Mouse (Mus musculus) thymus, postnatal 14 days (tissue): ENCODE measurements around the gene Itga1.

Experiments used
- DNase-seq: peaks from one replicate; pipeline ENCODE4 v3.0.0; 2021

The Itga1 gene

DNA sequence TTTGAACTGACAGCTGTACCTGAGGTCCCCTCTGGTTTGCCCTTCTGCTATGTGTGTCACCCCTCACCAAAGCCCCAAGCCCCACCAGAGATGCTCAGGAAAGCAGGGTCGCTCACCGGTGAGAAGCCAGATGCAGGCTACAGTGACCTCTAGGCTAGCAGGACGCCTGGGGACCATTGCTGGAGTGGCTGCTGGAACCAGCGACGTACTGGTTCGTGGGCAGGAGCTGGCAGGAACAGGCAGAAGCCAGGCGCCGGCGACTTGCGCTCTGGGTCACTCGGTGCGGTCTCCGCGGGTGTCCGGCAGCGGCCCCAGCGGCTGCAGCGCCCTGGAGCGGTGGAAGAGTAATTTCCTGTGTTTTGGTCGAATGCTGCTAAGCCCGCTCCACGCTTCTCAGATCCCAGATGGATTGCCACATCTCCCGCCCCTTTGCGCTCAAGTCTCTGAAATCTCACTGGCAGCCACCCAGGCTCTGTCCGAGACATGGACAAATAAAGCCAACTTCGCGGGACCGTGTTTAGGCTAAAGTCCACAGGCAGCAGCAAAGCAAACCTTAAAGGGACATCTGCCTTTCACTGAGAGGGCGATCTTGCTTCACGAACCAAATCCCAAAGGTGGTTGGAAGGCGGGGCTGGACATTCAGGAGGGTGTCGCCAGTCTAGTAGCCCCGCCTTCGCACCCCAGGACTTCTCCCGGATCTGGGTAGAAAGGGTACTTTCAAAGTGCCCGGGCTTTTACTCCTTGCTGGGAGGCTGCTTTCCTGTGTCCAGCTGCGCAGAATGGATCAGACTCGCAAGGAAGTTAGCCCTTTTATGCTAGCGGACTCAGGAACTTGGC lies at the start of gene Itga1, which contains the start of gene Gm49395:
Gene Itga1 (minus strand): TSS at position 610 of the 837 bp plus-strand sequence.
Gene Gm49395 (minus strand): TSS at position 567 of the 837 bp plus-strand sequence.
- no peak for DNase-seq

DNA sequence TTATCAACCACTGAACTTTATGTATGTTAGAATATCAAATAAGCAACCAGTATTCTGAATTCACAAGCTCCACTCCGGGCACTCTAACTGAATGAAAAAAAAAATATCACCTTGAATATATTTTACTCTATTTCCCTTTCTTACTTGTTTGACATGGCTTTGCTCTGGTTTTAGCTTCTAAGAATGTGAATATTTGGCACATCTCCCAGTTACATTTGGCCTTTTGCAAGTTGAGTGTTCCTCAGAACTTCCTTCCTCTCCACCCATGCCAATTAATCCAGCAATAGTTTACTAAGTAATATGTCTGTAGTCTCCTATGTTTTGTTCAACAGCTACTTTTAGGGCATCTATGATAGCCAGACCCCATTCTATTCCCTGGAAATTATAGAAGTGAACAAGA lies 48.8 kb upstream of the Itga1 start:
- no peak for DNase-seq

DNA sequence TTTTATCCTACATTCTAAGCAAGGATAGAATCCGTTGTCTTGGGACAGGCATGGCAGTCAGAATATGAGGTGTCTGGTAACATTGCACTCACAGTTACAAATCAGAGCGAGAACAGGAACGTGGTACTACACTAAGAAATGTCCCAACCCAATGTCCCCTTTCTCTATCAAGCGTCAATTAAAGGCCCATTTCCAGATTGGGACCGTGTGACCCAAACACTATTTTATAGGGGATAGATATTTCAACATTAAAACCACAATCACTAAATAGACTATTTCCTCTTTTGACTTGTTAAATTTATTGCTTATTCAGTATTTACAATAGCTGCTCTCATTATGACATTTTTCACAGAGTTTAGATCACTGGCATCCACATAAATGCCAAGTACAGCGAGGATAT lies 48.1 kb upstream of the Itga1 start:
- DNase-seq = no peak

DNA sequence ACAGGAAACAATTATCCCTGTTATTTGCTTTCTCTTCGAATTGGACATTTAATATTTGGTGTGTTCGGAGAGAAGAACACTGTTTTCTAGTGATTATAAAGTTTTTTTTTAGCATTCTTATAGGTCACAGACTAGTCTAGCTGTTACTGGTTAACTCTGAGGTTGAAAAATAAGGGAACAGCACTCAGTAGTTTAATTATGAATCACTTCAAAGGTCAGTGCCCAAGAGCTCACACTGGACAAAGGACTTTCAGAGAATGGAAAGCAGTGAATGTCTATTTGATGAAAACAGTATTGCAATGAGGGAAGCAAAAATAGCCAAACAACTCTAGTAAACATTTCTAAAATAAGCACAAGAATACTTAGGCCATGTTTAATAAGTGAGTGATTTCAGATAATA lies 41.8 kb upstream of the Itga1 start:
- no peak for DNase-seq

DNA sequence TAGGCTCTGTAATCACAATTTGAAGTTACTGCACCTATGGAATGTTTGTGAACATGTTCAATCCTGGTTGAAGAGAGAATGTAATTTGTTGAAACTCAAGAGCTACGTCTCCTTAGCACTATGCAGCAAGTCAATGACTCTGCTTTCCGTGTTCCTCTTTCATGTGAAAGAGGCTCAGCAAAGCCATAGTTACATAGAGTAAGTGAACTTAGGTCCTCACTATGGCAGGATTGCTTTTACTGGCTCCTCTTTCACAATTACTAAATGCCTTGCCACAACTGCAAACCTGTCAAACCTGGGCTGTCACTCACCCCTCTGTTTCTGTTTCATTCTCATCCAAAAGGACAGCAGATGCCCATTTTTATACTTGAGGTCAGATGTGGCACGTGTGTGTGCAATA lies 40.3 kb upstream of the Itga1 start:
- DNase-seq = no peak

DNA sequence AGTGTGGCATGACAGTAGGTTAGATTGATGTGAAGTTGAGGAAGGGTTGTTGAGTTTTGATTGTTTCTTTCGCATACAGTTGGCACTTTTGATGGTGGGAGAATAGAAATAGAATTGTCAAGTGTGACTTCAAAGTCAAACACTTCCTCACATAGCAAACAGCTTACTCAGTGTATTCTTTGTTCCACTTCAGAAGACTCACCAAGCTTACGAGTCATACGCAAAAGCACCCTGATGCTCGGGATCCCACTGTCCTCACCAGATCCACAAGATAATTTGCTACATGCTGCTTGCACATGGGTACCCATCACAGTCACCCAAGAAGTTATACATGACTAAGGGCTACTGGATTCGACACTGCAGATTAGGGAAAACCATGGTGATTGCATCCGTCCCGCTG lies 36.7 kb upstream of the Itga1 start:
- no peak for DNase-seq

DNA sequence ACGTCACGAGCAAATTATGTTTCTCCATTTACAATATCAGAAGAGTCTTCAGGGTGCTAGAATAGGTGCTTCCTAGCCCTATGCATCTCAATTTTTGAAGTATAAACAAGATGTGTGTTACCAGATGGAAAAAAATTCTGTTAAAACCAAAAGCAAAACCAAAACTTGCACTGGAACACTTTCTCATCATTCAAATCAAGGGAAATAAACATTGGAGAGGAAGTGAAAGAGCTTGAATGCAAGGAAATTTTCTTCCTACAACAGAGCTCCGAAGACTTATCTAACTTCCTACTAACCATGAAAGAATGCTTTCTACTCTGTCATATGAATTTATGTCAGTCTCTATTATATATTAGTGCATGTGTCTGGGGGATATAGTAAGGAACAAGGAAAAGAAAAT lies 35.0 kb upstream of the Itga1 start:
- no peak for DNase-seq

DNA sequence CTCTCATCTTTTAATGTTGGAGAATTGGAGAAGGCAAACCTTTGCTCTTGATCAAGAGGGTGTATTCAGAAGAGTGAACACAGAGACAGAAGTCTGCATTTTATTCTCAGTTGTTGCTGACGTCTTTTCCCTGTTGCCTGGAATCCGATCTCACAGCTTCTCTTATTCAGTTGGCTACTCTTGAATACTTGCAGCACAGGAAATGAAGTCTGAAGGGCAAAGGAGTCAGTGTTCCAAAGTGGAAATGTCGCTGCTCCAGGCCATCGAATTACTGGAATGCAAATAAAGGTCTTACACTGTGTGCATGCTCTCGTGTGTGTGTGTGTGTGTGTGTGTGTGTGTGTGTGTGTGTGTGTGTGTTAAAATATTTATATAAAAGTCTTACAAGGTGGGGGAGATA lies 30.7 kb upstream of the Itga1 start:
- DNase-seq = no peak

DNA sequence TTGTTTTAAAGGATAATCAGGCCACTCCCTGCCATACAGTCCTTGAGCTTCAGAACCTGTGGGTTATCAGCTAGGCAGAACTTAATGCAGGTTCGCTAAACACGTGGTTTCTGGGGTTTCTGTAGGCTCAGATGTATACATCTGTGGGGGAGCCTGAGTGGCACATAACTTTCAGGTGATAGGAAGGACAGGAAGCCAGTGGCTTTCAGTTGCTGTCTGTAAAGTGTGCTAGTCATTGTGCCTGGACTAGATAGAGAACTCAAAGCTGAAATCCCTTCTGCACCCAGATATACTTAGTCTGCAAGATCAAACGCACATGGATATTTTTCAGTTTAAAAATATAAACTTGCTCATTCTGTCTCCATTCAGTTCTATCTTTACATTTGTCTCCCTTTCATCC lies 29.6 kb upstream of the Itga1 start:
- no peak for DNase-seq

DNA sequence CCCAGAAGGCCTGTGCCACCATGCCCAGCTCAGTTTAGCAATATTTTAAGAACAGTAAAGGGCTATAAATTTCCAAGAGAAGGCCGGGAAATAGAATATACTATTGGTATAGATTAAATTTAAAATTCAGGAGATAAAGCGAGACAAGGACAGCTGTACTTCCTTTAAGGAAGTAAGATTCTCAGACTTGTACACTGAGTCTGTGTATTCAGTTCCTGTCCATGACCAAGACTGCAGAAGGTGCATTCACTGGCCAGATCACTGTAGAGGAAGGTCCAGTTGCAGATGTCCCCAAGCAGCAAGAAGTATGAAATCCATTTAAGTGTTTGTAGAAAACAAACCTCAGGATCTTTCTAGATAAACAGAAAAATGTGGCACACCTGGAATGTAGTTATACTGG lies 28.3 kb upstream of the Itga1 start:
- no peak for DNase-seq

DNA sequence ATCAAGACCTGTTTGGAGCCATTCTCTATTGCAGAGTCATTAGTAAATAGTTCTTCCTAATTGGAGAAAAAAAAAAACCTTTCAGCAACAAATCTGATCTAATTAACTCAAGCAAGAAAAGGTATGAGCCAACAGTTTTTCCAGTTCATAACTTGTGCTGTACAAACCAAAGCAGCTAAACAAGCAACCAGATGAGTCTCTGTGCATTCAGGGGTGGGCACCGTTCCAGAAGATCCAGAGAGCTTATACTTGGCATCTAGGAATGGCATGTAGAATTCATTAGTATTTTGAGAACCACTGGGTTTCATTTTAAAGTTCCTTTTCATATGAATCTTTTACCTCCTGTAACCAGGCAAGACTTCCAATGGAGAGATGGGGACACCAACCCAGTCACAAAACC lies 26.1 kb upstream of the Itga1 start:
- no peak for DNase-seq

DNA sequence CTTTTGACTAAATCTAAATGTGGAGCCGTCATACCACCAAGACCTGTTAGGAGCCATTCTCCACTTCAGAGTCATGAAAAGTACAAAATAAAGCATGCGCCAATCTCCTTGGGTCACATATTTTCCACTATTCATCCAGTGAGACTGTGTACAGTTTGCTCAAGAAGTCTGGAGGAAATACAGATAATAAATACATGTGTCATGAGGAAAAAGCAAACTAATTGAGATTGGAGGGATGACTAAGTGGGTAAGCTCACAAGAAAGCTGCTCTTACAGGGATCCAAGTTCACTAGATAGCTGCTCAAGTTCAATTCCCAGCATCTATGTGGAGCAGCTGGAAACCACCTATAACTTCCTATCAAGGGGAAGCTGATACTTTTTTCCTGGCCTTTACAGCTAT lies 24.8 kb upstream of the Itga1 start:
- no peak for DNase-seq

DNA sequence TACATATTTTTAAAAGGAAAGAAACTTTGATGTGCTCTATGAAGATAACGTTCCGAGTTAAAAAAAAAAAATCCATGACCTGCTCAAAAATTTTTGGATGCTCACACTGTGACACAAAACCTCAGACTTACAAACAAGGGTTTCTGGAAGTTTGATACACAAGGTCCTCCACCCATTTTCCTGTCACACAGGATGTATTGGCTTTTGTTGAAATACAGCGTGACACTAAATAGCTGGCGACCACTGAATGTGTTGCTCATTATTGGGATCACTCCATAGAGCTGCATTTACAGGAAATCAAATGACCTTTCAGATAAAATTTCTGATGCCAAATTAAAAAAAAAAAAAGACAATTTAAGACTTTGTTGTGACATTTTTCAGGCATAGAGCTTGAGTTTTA lies 23.4 kb upstream of the Itga1 start:
- no peak for DNase-seq

DNA sequence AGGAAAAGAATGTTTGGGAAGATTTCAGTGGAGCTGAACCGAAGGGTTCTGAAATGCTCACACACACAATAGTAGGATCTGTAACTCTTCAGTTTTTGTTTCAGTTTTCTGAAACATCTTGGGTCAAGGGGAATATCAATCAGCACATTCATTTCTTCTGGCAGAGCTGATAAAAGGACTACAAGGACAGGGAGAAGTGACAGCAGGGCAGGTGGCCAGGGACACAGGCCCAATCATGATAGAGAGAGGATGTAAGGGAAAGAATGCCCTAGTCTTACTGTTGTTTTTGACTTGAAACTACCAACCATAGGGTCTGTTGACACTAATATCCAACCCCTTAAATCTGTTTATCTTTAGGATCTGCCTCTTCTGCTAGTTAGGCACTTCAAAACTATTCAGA lies 22.8 kb upstream of the Itga1 start:
- DNase-seq = no peak

DNA sequence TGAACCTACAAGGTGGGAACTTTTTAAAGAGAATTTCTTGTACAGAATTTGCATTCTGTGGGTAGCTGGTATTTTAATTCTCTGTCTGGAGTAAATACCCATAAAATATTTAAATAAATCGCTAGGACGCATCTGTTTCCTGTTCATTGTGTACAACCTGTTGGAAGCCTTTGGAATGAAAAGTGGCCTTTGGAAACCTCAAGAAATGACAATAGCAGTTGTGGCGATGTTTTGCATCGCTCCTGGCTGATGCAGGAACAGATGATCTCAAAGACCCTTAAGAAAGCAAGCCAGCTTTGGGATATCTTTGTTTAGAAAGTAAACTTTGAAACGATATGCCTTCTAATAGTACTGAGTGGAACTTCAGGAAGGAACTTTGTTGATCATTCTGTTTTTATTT lies 17.0 kb upstream of the Itga1 start:
- no peak for DNase-seq

DNA sequence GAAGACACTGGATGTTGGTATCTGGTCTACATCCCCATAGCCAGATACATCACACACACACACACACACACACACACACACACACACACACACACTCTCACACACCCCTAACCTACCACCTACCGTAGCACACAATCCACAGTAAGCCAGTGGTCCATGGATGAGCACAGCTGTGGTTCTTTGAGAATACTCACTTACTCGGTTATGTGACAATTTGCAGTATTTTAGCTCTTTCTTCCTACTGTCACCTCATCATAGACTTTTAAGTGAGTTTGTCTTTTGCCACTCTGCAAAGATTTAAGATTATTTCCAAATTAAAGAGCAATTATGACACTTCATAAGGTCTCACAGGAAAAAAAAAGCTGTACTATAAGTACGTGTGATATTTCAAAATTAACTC lies 16.4 kb upstream of the Itga1 start:
- DNase-seq = no peak

DNA sequence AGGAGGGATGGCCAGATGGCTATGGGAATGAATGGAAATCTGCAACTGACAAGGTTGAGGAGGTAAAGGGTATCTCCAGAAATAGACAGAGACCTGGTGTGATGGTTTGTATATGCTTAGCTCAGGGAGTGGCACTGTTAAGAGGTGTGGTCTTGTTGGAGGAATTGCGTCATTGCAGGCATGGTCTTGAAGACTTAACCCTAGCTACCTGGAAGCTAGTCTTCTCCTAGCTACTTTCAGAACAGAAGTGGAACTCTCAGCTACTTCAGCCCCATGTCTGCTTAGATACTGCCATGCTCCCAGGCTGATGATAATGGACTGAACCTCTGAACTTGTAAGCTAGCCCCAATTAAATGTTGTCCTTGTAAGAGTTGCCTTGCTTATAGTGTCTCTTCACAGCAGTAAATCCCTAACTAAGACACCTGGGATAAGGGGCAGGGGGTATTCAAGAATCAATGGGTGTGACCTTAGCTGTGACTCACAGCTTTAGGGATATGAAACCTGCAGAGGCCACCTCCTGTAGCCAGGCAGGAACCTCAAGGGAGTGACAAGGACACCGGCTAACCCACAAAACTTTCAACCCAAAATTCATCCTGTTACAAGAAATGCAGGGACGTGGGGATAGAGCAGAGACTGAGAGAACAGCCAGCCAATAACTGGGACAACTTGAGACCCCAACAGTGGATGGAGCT lies 15.3 kb upstream of the Itga1 start:
- no peak for DNase-seq

DNA sequence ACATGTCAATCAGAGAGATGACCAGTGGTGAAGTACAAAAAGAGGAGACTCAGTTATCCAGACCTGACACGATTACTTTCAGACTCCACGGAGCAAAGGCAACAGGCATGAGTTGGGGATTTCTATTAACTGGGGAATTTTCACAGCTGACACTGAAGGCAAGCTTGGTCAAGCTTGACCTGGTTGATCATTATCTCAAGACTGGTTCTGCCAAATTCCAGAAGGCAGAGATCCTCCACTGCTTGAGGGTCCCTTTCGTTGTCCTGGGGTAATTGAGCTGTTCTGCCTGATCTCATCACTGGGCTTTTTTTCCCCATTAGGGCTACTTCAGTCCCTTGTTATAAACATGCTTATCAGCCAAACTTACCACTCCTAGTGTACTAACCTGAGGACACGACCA lies 7.9 kb upstream of the Itga1 start:
- no peak for DNase-seq

DNA sequence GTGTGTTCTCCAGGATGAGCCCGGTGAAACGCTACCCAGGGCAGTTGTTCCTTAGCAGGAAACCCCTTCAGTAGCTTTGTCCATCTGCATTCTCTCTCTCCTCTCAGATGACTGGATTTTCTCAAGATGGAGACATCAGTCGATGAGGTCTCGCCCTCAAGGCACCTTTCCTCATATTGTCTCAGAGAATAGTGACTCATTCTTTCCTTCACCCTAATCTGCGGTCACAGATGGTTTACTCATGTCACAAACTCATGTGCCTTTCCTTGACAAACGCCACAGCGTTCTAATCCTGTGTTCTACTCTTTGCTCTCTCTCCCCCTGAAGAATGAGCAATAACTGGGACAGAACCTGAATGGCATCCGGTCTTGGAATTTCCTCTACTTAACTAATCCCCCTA lies 5.7 kb upstream of the Itga1 start:
- no peak for DNase-seq

DNA sequence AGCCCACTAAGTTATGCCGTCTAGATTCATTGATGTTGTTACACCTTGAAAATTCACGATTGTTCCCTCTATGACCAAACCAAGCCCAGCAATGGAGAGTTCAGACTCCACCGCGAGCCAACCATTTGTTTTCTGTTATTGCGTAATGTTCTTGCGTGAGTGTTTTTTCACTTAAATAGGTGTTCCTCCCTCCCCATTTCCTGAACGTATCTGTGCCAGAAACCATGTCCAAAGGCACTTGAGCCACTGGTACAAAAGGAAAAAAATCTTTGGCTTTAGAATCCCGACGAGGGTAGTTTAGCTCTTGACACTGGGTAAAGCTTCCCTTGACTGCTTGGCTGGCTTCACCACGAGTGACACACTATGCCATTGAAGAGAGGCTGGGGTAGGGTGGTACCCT lies 4.4 kb upstream of the Itga1 start:
- DNase-seq = no peak

DNA sequence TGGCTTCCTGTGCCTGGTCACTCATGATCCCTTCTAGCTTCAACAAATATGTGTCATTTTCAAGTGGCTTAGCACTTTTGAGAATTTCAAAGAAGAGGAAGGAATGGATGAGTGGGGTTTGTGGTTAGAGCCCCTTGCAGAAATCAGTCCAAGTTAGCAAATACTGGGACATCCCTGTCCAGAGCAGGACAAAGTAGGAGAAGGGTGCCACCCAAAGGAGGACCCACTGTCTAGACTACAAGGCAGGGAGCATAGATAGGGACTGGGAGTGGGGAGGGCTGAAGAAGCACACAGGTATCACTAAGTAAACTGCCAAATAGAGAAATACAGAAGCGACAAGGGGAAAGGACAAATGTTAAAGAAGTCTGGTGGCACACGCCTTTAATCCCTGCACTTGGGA lies 990 bp upstream of the Itga1 start:
- DNase-seq = no peak

DNA sequence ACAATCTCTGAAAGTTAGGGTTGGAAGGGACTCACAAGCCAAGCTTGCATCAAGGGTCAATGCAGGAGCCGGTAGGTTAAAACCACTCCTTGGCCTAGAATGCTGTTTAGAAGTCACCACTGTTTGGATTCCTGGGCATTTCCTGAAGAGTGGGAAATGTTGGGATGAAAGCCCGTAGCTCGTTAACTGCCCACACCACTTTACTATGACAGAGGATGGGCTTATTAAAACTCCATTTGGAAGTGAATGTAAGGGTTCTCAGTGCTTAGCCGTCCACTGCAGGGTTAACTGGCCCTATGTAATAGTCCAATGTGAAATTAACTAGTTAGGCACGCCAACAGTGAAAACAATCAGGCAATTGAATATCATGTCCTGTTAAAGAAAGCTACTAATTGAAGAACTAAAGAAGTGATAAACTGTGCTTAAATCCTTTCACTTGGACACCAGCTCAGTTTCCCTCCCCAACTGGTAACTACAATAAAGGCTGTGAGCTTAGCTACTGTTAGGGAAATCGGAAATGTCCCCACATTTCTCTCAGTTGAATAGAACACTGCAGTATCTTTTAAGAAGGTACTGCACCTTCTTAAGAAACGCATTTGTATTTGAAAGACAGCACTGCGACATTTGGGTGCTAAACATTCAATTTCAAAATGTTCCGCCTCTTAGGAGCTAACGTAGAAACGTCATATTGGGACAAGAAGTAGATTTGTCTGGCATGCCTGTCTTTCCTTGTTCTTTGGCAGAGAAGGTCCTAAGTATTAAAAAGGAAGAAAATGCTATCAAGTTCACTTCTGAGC lies 1.2 kb downstream of the Itga1 start:
- DNase-seq = no peak

DNA sequence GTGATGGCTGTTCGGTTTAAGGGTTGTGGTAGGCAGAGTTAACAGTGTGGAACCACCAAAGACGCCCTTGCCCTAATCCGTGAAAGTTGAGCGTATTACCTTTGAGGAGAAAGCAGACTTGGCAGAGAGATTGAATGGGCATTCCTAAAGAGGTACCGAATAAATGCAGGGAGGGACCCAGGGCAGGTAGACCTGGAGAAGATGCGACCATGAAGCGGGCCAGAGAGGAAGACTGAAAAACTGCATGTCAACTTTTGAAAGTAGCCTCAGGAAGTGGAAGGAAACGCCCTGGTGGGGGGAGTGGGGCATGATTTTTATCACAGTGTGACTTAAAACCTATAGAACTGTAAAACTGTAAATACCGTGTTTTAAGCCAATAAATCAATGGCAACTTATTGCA lies 2.4 kb downstream of the Itga1 start:
- no peak for DNase-seq

DNA sequence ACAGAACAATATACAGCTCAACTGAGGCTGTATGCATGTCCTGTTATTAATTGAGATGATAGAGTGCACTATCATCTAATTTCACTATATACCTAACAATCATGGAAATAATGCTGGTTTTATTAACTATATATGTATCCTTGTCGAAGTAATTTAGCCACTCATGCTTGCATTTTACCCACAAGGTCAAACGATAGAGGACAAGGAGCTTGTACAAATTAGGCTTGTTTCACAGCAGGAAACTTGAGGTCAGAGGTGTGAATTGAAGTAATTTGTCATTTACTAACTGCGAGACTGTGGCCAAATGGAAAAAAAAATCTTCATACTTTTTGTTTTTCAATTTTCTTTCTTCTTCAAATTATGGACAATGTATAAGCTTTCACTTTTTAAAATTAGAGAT lies 3.5 kb downstream of the Itga1 start:
- no peak for DNase-seq
